Mouse (Mus musculus) heart, adult 2 months (tissue): Measurements from ENCODE around the gene Kank1. TPM values are rescaled to one million over a fixed set of nuclear protein-coding genes. Genes with fewer than 3 reads are reported as not detected.
A peak's percentile ranks its signal among the peaks of the same experiment; 100 is the strongest.

Experiments used
- DNase-seq, 2 experiments: peaks; one replicate each; pipeline ENCODE4 v3.0.0; 2021
- H3K27ac ChIP-seq: fragments of 200-600 bp; 2 replicates; pipeline ENCODE4 v1.8.1; 2022
- H3K27me3 ChIP-seq: fragments of 200-500 bp; 2 replicates; pipeline ENCODE4 v1.6.1; 2012; ENCODE audit warnings: mild to moderate bottlenecking, low read length, inconsistent platforms, mixed read lengths; ENCODE audit not compliant: control insufficient read depth, insufficient read depth
- H3K36me3 ChIP-seq: fragments of 200-500 bp; 2 replicates; pipeline ENCODE4 v1.6.1; 2012; ENCODE audit warnings: low read length, inconsistent platforms; ENCODE audit not compliant: control insufficient read depth, insufficient read depth
- H3K4me1 ChIP-seq: fragments of 200-500 bp; 2 replicates; pipeline ENCODE4 v1.6.1; 2011; ENCODE audit warnings: low read length; ENCODE audit not compliant: control insufficient read depth, insufficient read depth
- H3K4me3 ChIP-seq: fragments of 200-600 bp; 2 replicates; pipeline ENCODE4 v1.8.1; 2022
- H3K79me2 ChIP-seq: fragments of 200-500 bp; replicated peaks from 2 replicates; pipeline ENCODE4 v1.6.1; 2012; ENCODE audit warnings: mild to moderate bottlenecking, inconsistent platforms, low read length, moderate library complexity, mixed read lengths; ENCODE audit not compliant: control insufficient read depth, insufficient read depth
- H3K9ac ChIP-seq: fragments of 200-500 bp; 2 replicates; pipeline ENCODE4 v1.6.1; 2012; ENCODE audit warnings: low read depth, mild to moderate bottlenecking, control low read depth, inconsistent platforms, low read length, mixed read lengths
- CTCF ChIP-seq: fragments of 200-600 bp; IDR thresholded peaks from 2 replicates; pipeline ENCODE4 v1.8.1; 2022; ENCODE audit warnings: antibody characterized with exemption, mild to moderate bottlenecking, moderate library complexity
- EP300 ChIP-seq: fragments of 200-500 bp; IDR thresholded peaks from 2 replicates; pipeline ENCODE4 v1.6.1; 2011; ENCODE audit warnings: low read depth, low read length, control low read depth; ENCODE audit not compliant: insufficient read depth
- POLR2A ChIP-seq: fragments of 200-500 bp; IDR thresholded peaks from 2 replicates; pipeline ENCODE4 v1.6.1; 2011; ENCODE audit warnings: mild to moderate bottlenecking, low read depth, low read length, control low read depth; ENCODE audit not compliant: insufficient read depth
- WGBS: fragments of 180-500 bp; shearing (Covaris S2); methylation state at CpG from one replicate; pipeline ENCODE4 v1.1.7; 2018; 5-methylcytosine and 5-hydroxymethylcytosine counted together
- intact Hi-C: fragments of 180-260 bp; cut with DNase I; formaldehyde crosslinking; loops from one replicate; pipeline ENCODE4 v1.15.1; 2025
- polyA plus RNA-seq: library from polyadenylated mRNA; depleted of rRNA; stranded (reverse); fragments of >200 nt; gene quantifications from 2 replicates; pipeline ENCODE4 v1.2.3, GENCODE M21; 2012
- total RNA-seq, 2 experiments: library from RNA; stranded (reverse); gene quantifications; 2 replicates each; pipeline ENCODE4 v1.2.3; 2021

The Kank1 gene
- total and polyA plus RNA-seq, 3 experiments = 37.2 to 43.9 (median 37.3) TPM

DNA sequence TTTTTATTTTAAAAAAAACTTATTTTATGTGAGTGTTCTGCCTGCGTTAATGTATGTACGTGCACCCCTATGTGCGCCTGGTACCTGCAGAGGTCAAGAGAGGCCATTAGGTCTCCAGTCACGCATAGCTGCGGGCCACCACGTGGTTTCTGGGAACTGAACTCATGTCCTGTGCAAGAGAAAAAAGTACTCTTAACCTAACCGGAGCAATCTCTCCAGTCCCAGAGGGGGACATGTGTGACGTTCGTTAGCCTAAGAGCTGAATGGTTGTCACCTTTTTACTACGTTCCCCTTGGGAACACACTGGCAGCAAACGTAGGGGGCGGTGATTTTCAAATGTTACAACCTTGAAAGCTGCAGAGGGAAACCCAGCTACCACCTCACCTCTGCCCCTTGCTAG is 29.8 kb upstream of the Kank1 start:
- Histone ChIP-seq H3K27me3 (no peaks in the 10 kb centered on the region), H3K4me3 (no peak overlapping the region), H3K27ac (peak overlapping the region; percentile 73), H3K4me1 (no peaks in the 10 kb centered on the region; the same call in 1 of the 2 replicates), H3K79me2 (no peaks in the 10 kb centered on the region), H3K36me3 (no peaks in the 10 kb centered on the region), H3K9ac (no peak overlapping the region)
- TF ChIP-seq EP300 (no peak), POLR2A (no peak), CTCF (no peak)
- intact Hi-C loops = no loop called here
- 74% methylated on average over 12 of the region's 12 CpGs for WGBS
- no peak for DNase-seq

DNA sequence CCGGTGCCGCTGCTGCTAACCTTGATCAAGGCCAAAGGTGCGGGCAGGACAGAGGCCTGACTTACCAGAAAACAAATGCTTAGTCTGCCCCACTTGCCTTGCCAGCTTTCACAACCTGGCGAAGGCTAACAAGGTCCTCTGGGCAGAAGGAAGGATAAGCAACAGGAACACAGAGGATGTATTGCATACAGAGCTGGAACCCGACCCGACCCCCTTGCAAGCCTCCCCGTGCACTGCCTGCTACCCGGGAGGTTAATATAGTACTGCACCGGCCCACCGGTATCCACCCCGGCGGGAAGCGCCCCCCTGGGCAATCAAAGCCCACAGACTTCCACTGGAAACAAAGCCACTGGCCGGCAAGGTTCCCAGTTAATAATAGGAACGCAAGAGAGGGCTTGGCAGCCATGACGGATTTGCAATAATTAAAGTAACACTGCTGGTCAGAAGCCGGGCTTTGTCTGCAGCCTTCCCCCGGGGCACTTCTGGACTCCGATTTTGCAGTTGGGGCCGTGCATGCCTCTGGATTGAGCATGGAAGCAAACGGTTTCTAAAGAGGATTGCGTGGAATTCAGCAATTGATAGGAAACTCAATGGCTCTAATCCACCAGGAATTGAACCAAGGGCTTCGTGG is 28.9 kb upstream of the Kank1 start:
- intact Hi-C loops = no loop called here
- no peaks in the 10 kb centered on the region; the same call in 1 of the 2 replicates for H3K4me1 ChIP-seq
- peak; percentile 44 to 57 for DNase-seq
- peak overlapping the region; percentile 20; the same call in 1 of the 2 replicates for H3K4me3 ChIP-seq
- H3K27me3 ChIP-seq = no peaks in the 10 kb centered on the region
- 17% methylated on average over 23 of the region's 23 CpGs for WGBS
- TF ChIP-seq POLR2A = no peak
- H3K27ac ChIP-seq = peak overlapping the region; percentile 73
- H3K36me3 ChIP-seq = no peaks in the 10 kb centered on the region
- H3K9ac ChIP-seq = no peak overlapping the region
- H3K79me2 ChIP-seq = no peaks in the 10 kb centered on the region

DNA sequence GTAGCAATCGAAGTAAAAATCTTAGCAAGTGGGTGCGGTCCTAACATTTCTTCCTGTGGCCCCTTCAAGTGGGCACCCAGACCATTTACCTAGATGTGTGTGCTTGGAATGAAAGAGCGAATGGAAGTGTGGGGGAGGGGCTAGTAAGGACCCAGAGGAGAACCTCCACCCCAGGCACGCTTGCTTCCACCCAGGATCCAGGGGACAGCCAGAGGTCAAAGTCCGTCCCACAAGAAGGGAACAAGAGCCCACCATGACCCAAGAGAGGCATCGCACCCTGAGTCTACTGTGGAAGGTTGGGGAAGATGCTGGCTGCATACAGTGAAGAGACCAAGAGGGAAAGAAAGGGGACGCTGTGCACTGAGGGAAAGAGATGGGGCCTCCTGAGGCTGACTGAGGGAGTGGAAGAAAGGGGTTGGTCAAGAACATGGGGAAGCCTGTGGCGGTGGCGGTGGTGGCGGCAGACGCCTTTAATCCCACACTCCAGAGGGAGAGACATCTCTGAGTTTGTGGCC is 28.1 kb upstream of the Kank1 start:
- no peak for TF ChIP-seq POLR2A
- TF ChIP-seq EP300 = no peak
- no peak for TF ChIP-seq CTCF
- Histone ChIP-seq H3K36me3 (no peaks in the 10 kb centered on the region), H3K4me1 (no peaks in the 10 kb centered on the region; the same call in 1 of the 2 replicates), H3K27me3 (no peaks in the 10 kb centered on the region), H3K9ac (no peak overlapping the region), H3K79me2 (no peaks in the 10 kb centered on the region), H3K4me3 (no peak overlapping the region), H3K27ac (no peak overlapping the region; the same call in 1 of the 2 replicates)
- 87% methylated on average over 11 of the region's 11 CpGs for WGBS
- DNase-seq = no peak
- intact Hi-C loops = no loop called here

GRCm38 (mm10) chr19:25220611-25221010 is 16.2 kb upstream of the Kank1 start:
- intact Hi-C loops = no loop called here
- Histone ChIP-seq H3K36me3 (no peaks in the 10 kb centered on the region), H3K4me1 (no peaks in the 10 kb centered on the region), H3K9ac (no peak overlapping the region), H3K27ac (no peak overlapping the region), H3K27me3 (no peaks in the 10 kb centered on the region), H3K79me2 (no peaks in the 10 kb centered on the region), H3K4me3 (no peak overlapping the region)
- no peak for DNase-seq
- 84% methylated on average over 2 of the region's 2 CpGs for WGBS
- TF ChIP-seq EP300 = no peak

DNA sequence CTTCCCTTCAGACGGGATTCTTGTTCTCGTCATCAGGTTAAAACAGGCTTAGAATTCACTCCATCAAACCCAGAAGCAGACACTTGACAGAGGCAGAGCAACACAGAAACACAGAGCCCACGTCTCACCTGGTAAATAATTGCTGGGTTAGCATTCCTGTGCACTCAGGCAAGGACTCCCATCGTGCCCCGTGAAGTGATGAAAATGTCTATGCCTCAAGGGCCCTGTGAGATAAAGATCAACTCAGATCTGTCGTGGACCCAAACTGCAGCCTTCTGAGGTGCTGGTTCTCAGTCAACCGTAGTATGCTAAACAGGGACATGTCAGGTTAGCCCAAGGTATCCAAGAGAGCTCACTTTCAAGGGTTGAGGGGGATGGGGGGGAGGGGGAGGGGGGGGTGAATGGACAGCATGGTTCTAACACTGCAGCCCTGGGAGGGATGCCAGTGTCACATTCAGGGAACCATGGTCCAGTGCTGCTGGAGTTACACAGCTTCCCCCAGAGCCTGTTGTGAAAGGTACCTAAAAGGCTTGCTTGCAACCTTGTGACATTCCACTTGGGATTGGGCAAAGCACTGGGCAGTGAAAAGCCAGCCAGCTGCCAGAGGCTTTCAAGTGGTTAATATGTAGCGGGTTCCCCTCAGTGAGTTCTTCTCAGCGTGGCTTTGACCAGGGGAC is 14.7 kb upstream of the Kank1 start:
- DNase-seq = no peak
- Histone ChIP-seq H3K27me3 (no peaks in the 10 kb centered on the region), H3K4me1 (no peaks in the 10 kb centered on the region), H3K79me2 (no peaks in the 10 kb centered on the region), H3K4me3 (no peak overlapping the region), H3K27ac (no peak overlapping the region), H3K9ac (no peak overlapping the region), H3K36me3 (no peaks in the 10 kb centered on the region)
- 71% methylated on average over 9 of the region's 9 CpGs for WGBS
- intact Hi-C loops = no loop called here
- TF ChIP-seq CTCF = no peak
- TF ChIP-seq EP300 = no peak
- TF ChIP-seq POLR2A = no peak
